Mouse (Mus musculus) neutrophil, adult 65 days (primary cell): Measurements from ENCODE around the gene BB287469. TPM values are rescaled to one million over a fixed set of nuclear protein-coding genes. Genes with fewer than 3 reads are reported as not detected.

ENCODE experiments used
- total RNA-seq: library from RNA; stranded (reverse); gene quantifications from 2 replicates; pipeline ENCODE4 v1.2.4, GENCODE M21; 2023

BB287469 gene
- total RNA-seq: not detected in 2 replicates

GRCm38 (mm10) chr12:87816277-87816676, at the start of gene BB287469:
BB287469 (plus strand) TSS chr12:87816577.

GRCm38 (mm10) chr12:87775655-87776054, 40.7 kb upstream of the BB287469 start, which contains the start of gene Gm21319:
Gm21319 (minus strand) TSS chr12:87775755.

DNA sequence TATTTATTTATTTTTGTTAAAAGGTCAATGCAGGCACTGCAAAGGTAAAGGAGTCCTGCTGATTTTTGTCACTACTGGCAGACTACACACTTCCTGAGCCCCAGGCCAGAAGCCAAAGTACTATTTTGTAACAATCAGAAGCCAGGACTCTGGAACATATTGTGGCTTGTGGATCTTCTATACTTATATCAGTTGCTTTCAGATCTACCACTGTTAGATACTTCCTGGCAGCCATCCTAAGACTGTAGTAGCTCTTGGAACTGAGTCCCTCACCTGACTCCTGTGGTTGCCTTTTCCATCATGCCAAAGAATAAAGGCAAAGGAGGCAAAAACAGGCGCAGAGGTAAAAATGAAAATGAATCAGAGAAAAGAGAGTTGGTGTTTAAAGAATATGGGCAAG, 21.2 kb upstream of the BB287469 start, which contains the start of gene Gm21936:
Gm21936 (plus strand) TSS at position 301 of the 400 bp plus-strand sequence.

GRCm38 (mm10) chr12:87842239-87842638, 25.9 kb downstream of the BB287469 start, which contains the start of gene Gm2001:
Gm2001 (minus strand) TSS chr12:87842339.

Other genes with a start within 250 kb of the BB287469 start
- not detected in 2 replicates for gene Oog1, start 213.9 kb upstream of the BB287469 start, total RNA-seq
- not detected in 2 replicates for gene Gm4027, start 197.7 kb upstream of the BB287469 start, total RNA-seq
- gene Gm16381, start 172.0 kb upstream of the BB287469 start, total RNA-seq: not detected in 2 replicates
- not detected in 2 replicates for gene Gm21319, start 40.8 kb upstream of the BB287469 start, total RNA-seq
- gene Gm21936, start 21.1 kb upstream of the BB287469 start, total RNA-seq: not detected in 2 replicates
- gene Gm2001, start 25.8 kb downstream of the BB287469 start, total RNA-seq: not detected in 2 replicates
- not detected in 2 replicates for gene Gm2016, start 57.5 kb downstream of the BB287469 start, total RNA-seq
- gene Gm2022, start 78.8 kb downstream of the BB287469 start, total RNA-seq: not detected in 2 replicates
- gene Gm2035, start 103.3 kb downstream of the BB287469 start, total RNA-seq: not detected in 2 replicates
- not detected in 2 replicates for gene Gm2042, start 137.5 kb downstream of the BB287469 start, total RNA-seq
- gene Gm2075, start 195.3 kb downstream of the BB287469 start, total RNA-seq: not detected in 2 replicates
- not detected in 2 replicates for gene Gm6803, start 202.2 kb downstream of the BB287469 start, total RNA-seq
- not detected in 2 replicates for gene Gm2056, start 210.4 kb downstream of the BB287469 start, total RNA-seq